Mouse (Mus musculus): ENCODE measurements around the gene Abcg8. TPM values are rescaled to one million over a fixed set of nuclear protein-coding genes. Genes with fewer than 3 reads are reported as not detected.

Gene Abcg8
- total and polyA plus RNA-seq, 3 experiments: 0.04 TPM; not detected in 2

- in situ Hi-C loops (cut with MboI; ENCODE audit: low pct_ligation_motif_present, low pct_unique_long_range_greater_than_20kb, low sequenced_read_pairs) (no loop called here), dilution Hi-C loops (cut with MboI; ENCODE audit: extremely low pct_ligation_motif_present, extremely low pct_unique_long_range_greater_than_20kb, low sequenced_read_pairs) (no loop called here)
- TF ChIP-seq IRF4 (IDR thresholded peaks at IDR 0.05; ENCODE audit: low read depth, low read length) (no peak), CTCF (conservative IDR thresholded peaks at IDR 0.05 in 1 of 2, IDR thresholded peaks at IDR 0.05 in 1 of 2; ENCODE audit: low read depth in 2 of 2, low read length in 2 of 2) (no peak), RCOR1 (conservative IDR thresholded peaks at IDR 0.05; ENCODE audit: low read depth, low read length) (no peak), MAZ (IDR thresholded peaks at IDR 0.05; ENCODE audit: low read depth, low read length) (no peak), TCF12 (IDR thresholded peaks at IDR 0.05; ENCODE audit: low read depth, low read length) (no peak)
- Histone ChIP-seq H3K4me1 (ENCODE audit: control insufficient read depth in 1 of 2, insufficient read depth in 2 of 2) (no peaks in the 10 kb centered on the region), H3K4me3 (replicated peaks in 1 of 3; ENCODE audit: low read depth in 2 of 3, low read length in 2 of 3, poor library complexity in 1 of 3) (no peak overlapping the region), H3K27me3 (replicated peaks) (no peaks in the 10 kb centered on the region), H3K27ac (ENCODE audit: insufficient read depth, low read depth) (no peak overlapping the region), H3K36me3 (replicated peaks in 1 of 2; ENCODE audit: control insufficient read depth in 1 of 2, insufficient read depth in 1 of 2, low read length in 1 of 2) (peaks cover 3 to 29% of the 10 kb centered on the region in 2 experiments), H3K9ac (ENCODE audit: insufficient read depth, low read depth) (no peak overlapping the region), H3K4me2 (ENCODE audit: insufficient read depth, low read depth, poor library complexity, severe bottlenecking) (no peak overlapping the region), H3K79me2 (replicated peaks; ENCODE audit: control insufficient read depth, extremely low read depth, insufficient read depth, poor library complexity, severe bottlenecking) (no peaks in the 10 kb centered on the region), H3K9me3 (replicated peaks; ENCODE audit: low read length) (no peaks in the 10 kb centered on the region)
- no peak for DNase-seq (ENCODE audit: extremely low read depth)
Observed at GRCm38 (mm10) chr17:84653544-84653943, 22.6 kb upstream of the Abcg8 start.

- H3K36me3 ChIP-seq (replicated peaks in 1 of 2; ENCODE audit: control insufficient read depth in 1 of 2, insufficient read depth in 1 of 2, low read length in 1 of 2): peaks cover 0 to 18% of the 10 kb centered on the region in 2 experiments
- no peaks in the 10 kb centered on the region for H3K9me3 ChIP-seq (replicated peaks; ENCODE audit: low read length)
- no peak overlapping the region for H3K9ac ChIP-seq (ENCODE audit: insufficient read depth, low read depth)
- H3K4me2 ChIP-seq (ENCODE audit: insufficient read depth, low read depth, poor library complexity, severe bottlenecking): no peak overlapping the region
- dilution Hi-C loops (cut with MboI; ENCODE audit: extremely low pct_ligation_motif_present, extremely low pct_unique_long_range_greater_than_20kb, low sequenced_read_pairs): no loop called here
- in situ Hi-C loops (cut with MboI; ENCODE audit: low pct_ligation_motif_present, low pct_unique_long_range_greater_than_20kb, low sequenced_read_pairs): no loop called here
- no peak overlapping the region for H3K27ac ChIP-seq (ENCODE audit: insufficient read depth, low read depth)
- no peak for DNase-seq (ENCODE audit: extremely low read depth)
- no peak for TF ChIP-seq MXI1 (IDR thresholded peaks at IDR 0.05; ENCODE audit: low read depth, low read length)
- TF ChIP-seq USF1 (IDR thresholded peaks at IDR 0.05; ENCODE audit: low read depth, low read length): no peak
- no peak for TF ChIP-seq JUN (IDR thresholded peaks at IDR 0.05; ENCODE audit: insufficient read depth, low read depth, low read length)
- H3K4me1 ChIP-seq (ENCODE audit: control insufficient read depth in 1 of 2, insufficient read depth in 2 of 2): no peaks in the 10 kb centered on the region
- no peaks in the 10 kb centered on the region for H3K79me2 ChIP-seq (replicated peaks; ENCODE audit: control insufficient read depth, extremely low read depth, insufficient read depth, poor library complexity, severe bottlenecking)
- H3K4me3 ChIP-seq (replicated peaks in 1 of 3; ENCODE audit: low read depth in 2 of 3, low read length in 2 of 3, poor library complexity in 1 of 3): no peak overlapping the region
- H3K27me3 ChIP-seq (replicated peaks): no peaks in the 10 kb centered on the region
Observed at GRCm38 (mm10) chr17:84656205-84656604, 19.9 kb upstream of the Abcg8 start.

- Histone ChIP-seq H3K36me3 (replicated peaks in 1 of 2; ENCODE audit: control insufficient read depth in 1 of 2, insufficient read depth in 1 of 2, low read length in 1 of 2) (peaks cover 0 to 15% of the 10 kb centered on the region in 2 experiments), H3K9ac (ENCODE audit: insufficient read depth, low read depth) (no peak overlapping the region), H3K4me1 (ENCODE audit: control insufficient read depth in 1 of 2, insufficient read depth in 2 of 2) (no peaks in the 10 kb centered on the region), H3K4me3 (replicated peaks in 1 of 3; ENCODE audit: low read depth in 2 of 3, low read length in 2 of 3, poor library complexity in 1 of 3) (no peak overlapping the region), H3K9me3 (replicated peaks; ENCODE audit: low read length) (no peaks in the 10 kb centered on the region), H3K4me2 (ENCODE audit: insufficient read depth, low read depth, poor library complexity, severe bottlenecking) (no peak overlapping the region), H3K79me2 (replicated peaks; ENCODE audit: control insufficient read depth, extremely low read depth, insufficient read depth, poor library complexity, severe bottlenecking) (no peaks in the 10 kb centered on the region), H3K27me3 (replicated peaks) (no peaks in the 10 kb centered on the region), H3K27ac (ENCODE audit: insufficient read depth, low read depth) (no peak overlapping the region)
- no peak for DNase-seq (ENCODE audit: extremely low read depth)
- no peak for TF ChIP-seq E2F4 (IDR thresholded peaks at IDR 0.05; ENCODE audit: insufficient replicate concordance, low read depth, low read length)
- TF ChIP-seq HCFC1 (IDR thresholded peaks at IDR 0.05; ENCODE audit: low read depth, low read length): no peak
- dilution Hi-C loops (cut with MboI; ENCODE audit: extremely low pct_ligation_motif_present, extremely low pct_unique_long_range_greater_than_20kb, low sequenced_read_pairs) (no loop called here), in situ Hi-C loops (cut with MboI; ENCODE audit: low pct_ligation_motif_present, low pct_unique_long_range_greater_than_20kb, low sequenced_read_pairs) (no loop called here)
Observed at GRCm38 (mm10) chr17:84656653-84657421, 19.3 kb upstream of the Abcg8 start.
